Mouse (Mus musculus): ENCODE data around the gene Sowaha. TPM values are rescaled to one million over a fixed set of nuclear protein-coding genes. Genes with fewer than 3 reads are reported as not detected.

Gene Sowaha
- total RNA-seq, 2 experiments from 2014 or later, result 0.07 TPM

- no peak for DNase-seq (ENCODE audit: low spot score)
Observed at GRCm38 (mm10) chr11:53507098-53507805, 27.2 kb upstream of the Sowaha start.

GRCm38 (mm10) chr11:53505026-53505663, 25.1 kb upstream of the Sowaha start:
- DNase-seq (ENCODE audit: low spot score), result no peak

- no peak for DNase-seq (ENCODE audit: low spot score)
Observed at GRCm38 (mm10) chr11:53504376-53504775, 24.3 kb upstream of the Sowaha start.

- no peak for DNase-seq (ENCODE audit: low spot score)
Observed at GRCm38 (mm10) chr11:53503738-53504137, 23.7 kb upstream of the Sowaha start.

- no peak for DNase-seq (ENCODE audit: low spot score)
Observed at GRCm38 (mm10) chr11:53502039-53502765, 22.1 kb upstream of the Sowaha start.

GRCm38 (mm10) chr11:53500569-53500968, 20.5 kb upstream of the Sowaha start:
- DNase-seq (ENCODE audit: low spot score), result no peak

GRCm38 (mm10) chr11:53496946-53497345, 16.9 kb upstream of the Sowaha start:
- DNase-seq (ENCODE audit: low spot score), result no peak

- peak; percentile 18 for DNase-seq (ENCODE audit: low spot score)
Observed at GRCm38 (mm10) chr11:53495417-53495816, 15.3 kb upstream of the Sowaha start.

GRCm38 (mm10) chr11:53493243-53493955, 13.3 kb upstream of the Sowaha start:
- no peak for DNase-seq (ENCODE audit: low spot score)

GRCm38 (mm10) chr11:53491954-53492401, 11.9 kb upstream of the Sowaha start:
- peak; percentile 39 for DNase-seq (ENCODE audit: low spot score)

GRCm38 (mm10) chr11:53489421-53489820, 9.3 kb upstream of the Sowaha start:
- no peak for DNase-seq (ENCODE audit: low spot score)

GRCm38 (mm10) chr11:53489007-53489406, 8.9 kb upstream of the Sowaha start:
- DNase-seq (ENCODE audit: low spot score), result no peak

GRCm38 (mm10) chr11:53486822-53487594, 6.9 kb upstream of the Sowaha start:
- no peak for DNase-seq (ENCODE audit: low spot score)

- no peak for DNase-seq (ENCODE audit: low spot score)
Observed at GRCm38 (mm10) chr11:53486351-53486750, 6.3 kb upstream of the Sowaha start.

- DNase-seq (ENCODE audit: low spot score), result no peak
Observed at GRCm38 (mm10) chr11:53485719-53486118, 5.6 kb upstream of the Sowaha start.

GRCm38 (mm10) chr11:53483159-53483891, 3.3 kb upstream of the Sowaha start:
- DNase-seq (ENCODE audit: low spot score), result no peak

- no peak for DNase-seq (ENCODE audit: low spot score)
Observed at GRCm38 (mm10) chr11:53481088-53481730, 1.1 kb upstream of the Sowaha start.

- no peak for DNase-seq (ENCODE audit: low spot score)
Observed at GRCm38 (mm10) chr11:53479171-53479782, 797 bp downstream of the Sowaha start.
